In genomic region chr11:63131001-63131692, GRCm38 (mm10) we compare ENCODE assay signal across 8 mouse cellular contexts. TPM values are rescaled to one million over a fixed set of nuclear protein-coding genes. Genes with fewer than 3 reads are reported as not detected.
A peak's percentile ranks its signal among the peaks of the same experiment; 100 is the strongest.
DNase-seq lines count a peak whose midpoint lies in the region; ATAC-seq and TF ChIP-seq lines count a peak whose summit lies in the region.

No protein-coding gene starts in this region.

- H3K4me1 ChIP-seq in forebrain, postnatal 0 days (ENCODE audit: insufficient read depth) = peaks cover 3% of the 10 kb centered on the region; the same call in 1 of the 2 replicates
- peaks cover 43% of the 10 kb centered on the region for H3K4me1 ChIP-seq in hindbrain, embryonic 13.5 days (replicated peaks)
- 0 out of 2 replicates have a peak, but pooled peaks cover 5% of the 10 kb centered on the region for H3K4me1 ChIP-seq in liver, embryonic 11.5 days (replicated peaks; ENCODE audit: control insufficient read depth, insufficient read depth, low read length)
- peaks cover 33% of the 10 kb centered on the region for H3K4me1 ChIP-seq in neural tube, embryonic 12.5 days

- ATAC-seq in forebrain, postnatal 0 days = no peak
- no peak for ATAC-seq in hindbrain, embryonic 13.5 days (ENCODE audit: low FRiP score)
- no peak for ATAC-seq in liver, embryonic 11.5 days (replicated peaks; ENCODE audit: low FRiP score)
- no peak for ATAC-seq in neural tube, embryonic 12.5 days (ENCODE audit: low FRiP score, low read depth)

- no peak overlapping the region for H3K27ac ChIP-seq in forebrain, postnatal 0 days (ENCODE audit: low read depth, low read length)
- H3K27ac ChIP-seq in hindbrain, embryonic 13.5 days = no peak overlapping the region
- H3K27ac ChIP-seq in liver, embryonic 11.5 days (ENCODE audit: low read depth, low read length) = no peak overlapping the region
- no peak overlapping the region for H3K27ac ChIP-seq in neural tube, embryonic 12.5 days

- H3K9me3 ChIP-seq in forebrain, postnatal 0 days (ENCODE audit: low read length) = no peaks in the 10 kb centered on the region
- H3K9me3 ChIP-seq in hindbrain, embryonic 13.5 days = no peaks in the 10 kb centered on the region
- no peaks in the 10 kb centered on the region for H3K9me3 ChIP-seq in liver, embryonic 11.5 days (ENCODE audit: control insufficient read depth, low read length)
- no peaks in the 10 kb centered on the region for H3K9me3 ChIP-seq in neural tube, embryonic 12.5 days

- H3K9ac ChIP-seq in forebrain, postnatal 0 days = no peak overlapping the region
- H3K9ac ChIP-seq in hindbrain, embryonic 13.5 days = peak overlapping the region; percentile 76
- H3K9ac ChIP-seq in liver, embryonic 11.5 days (ENCODE audit: low read depth, low read length) = peak overlapping the region; percentile 62
- no peak overlapping the region for H3K9ac ChIP-seq in neural tube, embryonic 12.5 days

- no peak for TF ChIP-seq CTCF in forebrain, postnatal 0 days (IDR thresholded peaks at IDR 0.05; ENCODE audit: low read depth)

- DNase-seq in left cerebral cortex, postnatal 4 days = peak; percentile 21
- DNase-seq in left cerebral cortex, adult 18-20 months (ENCODE audit: low spot score in 2 of 2) = no peak
- DNase-seq in forebrain, postnatal 0 days = no peak
- no peak for DNase-seq in liver, embryonic 11.5 days (ENCODE audit: low spot score)
- DNase-seq in frontal cortex, adult 2 months (ENCODE audit: extremely low spot score in 1 of 2, low spot score in 1 of 2) = no peak
- no peak for DNase-seq in B cell, adult 2 months

- intact Hi-C loops in left cerebral cortex, postnatal 4 days (cut with DNase I) = no loop called here

- H3K27me3 ChIP-seq in forebrain, postnatal 0 days (ENCODE audit: insufficient read depth, low read length) = peaks cover 28% of the 10 kb centered on the region
- H3K27me3 ChIP-seq in hindbrain, embryonic 13.5 days = peaks cover 71% of the 10 kb centered on the region
- H3K27me3 ChIP-seq in liver, embryonic 11.5 days (replicated peaks; ENCODE audit: control insufficient read depth, insufficient read depth, low read length) = peaks cover 69% of the 10 kb centered on the region
- H3K27me3 ChIP-seq in neural tube, embryonic 12.5 days (replicated peaks) = peaks cover 60% of the 10 kb centered on the region

- H3K4me3 ChIP-seq in forebrain, postnatal 0 days (ENCODE audit: low read depth, low read length) = peak overlapping the region; percentile 25
- peak overlapping the region; percentile 57 for H3K4me3 ChIP-seq in hindbrain, embryonic 13.5 days
- H3K4me3 ChIP-seq in liver, embryonic 11.5 days (ENCODE audit: low read depth, low read length) = peak overlapping the region; percentile 56
- peak overlapping the region; percentile 51 for H3K4me3 ChIP-seq in neural tube, embryonic 12.5 days

- WGBS in forebrain, postnatal 0 days = 5% methylated on average over 33 of the region's 33 CpGs
- 6% methylated on average over 33 of the region's 33 CpGs for WGBS in hindbrain, embryonic 13.5 days
- WGBS in liver, embryonic 11.5 days = 5% methylated on average over 33 of the region's 33 CpGs
- 5% methylated on average over 33 of the region's 33 CpGs for WGBS in neural tube, embryonic 12.5 days

- H3K4me2 ChIP-seq in forebrain, postnatal 0 days (ENCODE audit: low read depth) = peak overlapping the region; percentile 99
- H3K4me2 ChIP-seq in hindbrain, embryonic 13.5 days = peak overlapping the region; percentile 97
- peak overlapping the region; percentile 69 for H3K4me2 ChIP-seq in liver, embryonic 11.5 days
- H3K4me2 ChIP-seq in neural tube, embryonic 12.5 days (replicated peaks) = peak overlapping the region; percentile 96

- H3K36me3 ChIP-seq in forebrain, postnatal 0 days (ENCODE audit: insufficient read depth) = no peaks in the 10 kb centered on the region
- H3K36me3 ChIP-seq in hindbrain, embryonic 13.5 days = no peaks in the 10 kb centered on the region
- no peaks in the 10 kb centered on the region for H3K36me3 ChIP-seq in liver, embryonic 11.5 days (ENCODE audit: control insufficient read depth, insufficient read depth, low read length)
- no peaks in the 10 kb centered on the region for H3K36me3 ChIP-seq in neural tube, embryonic 12.5 days

RNA-seq across cellular contexts. Expression of gene Pmp22, which starts 2.4 kb away (rescaled TPM):
- total RNA-seq in left cerebral cortex, postnatal 4 days (2021) = 10 to 100 TPM; 16.9 to 17.2 TPM
- total RNA-seq in left cerebral cortex, adult 18-20 months (2021) = 10 to 100 TPM; 29.8 to 31.3 TPM
- 12.9 and 31.7 TPM in 2 replicates for total RNA-seq in forebrain, postnatal 0 days (2014; rRNA removed)
- polyA plus RNA-seq in forebrain, postnatal 0 days (2015; fragmentation: Nextera tagmentation; extraction: Ambion mirVana) = 33.5 and 34.5 TPM in 2 replicates
- polyA plus RNA-seq in hindbrain, embryonic 13.5 days (2015; fragmentation: Nextera tagmentation; extraction: Ambion mirVana) = 37.6 and 43.0 TPM in 2 replicates
- 74.0 and 80.1 TPM in 2 replicates for polyA plus RNA-seq in liver, embryonic 11.5 days (2014; fragmentation: Nextera tagmentation; extraction: Ambion mirVana)
- 29.8 and 31.7 TPM in 2 replicates for polyA plus RNA-seq in neural tube, embryonic 12.5 days (2016; fragmentation: Nextera tagmentation; extraction: Ambion mirVana)
- 23.9 and 24.0 TPM in 2 replicates for polyA plus RNA-seq in frontal cortex, adult 2 months (2012; rRNA removed)

Comparison
In these comparisons a context has a peak if more than half of its experiments do, and no peak if none do; other contexts are left out.
1. H3K9ac ChIP-seq: peak in hindbrain, embryonic 13.5 days (single experiment) and liver, embryonic 11.5 days (single experiment); none in forebrain, postnatal 0 days (single experiment) and neural tube, embryonic 12.5 days (single experiment).
2. Peak in every context shown above with its lines, with median percentiles within 50 percentile points of each other: H3K4me2 ChIP-seq and H3K4me3 ChIP-seq.